Mouse (Mus musculus): ENCODE measurements around the gene Tmem102.

DNA sequence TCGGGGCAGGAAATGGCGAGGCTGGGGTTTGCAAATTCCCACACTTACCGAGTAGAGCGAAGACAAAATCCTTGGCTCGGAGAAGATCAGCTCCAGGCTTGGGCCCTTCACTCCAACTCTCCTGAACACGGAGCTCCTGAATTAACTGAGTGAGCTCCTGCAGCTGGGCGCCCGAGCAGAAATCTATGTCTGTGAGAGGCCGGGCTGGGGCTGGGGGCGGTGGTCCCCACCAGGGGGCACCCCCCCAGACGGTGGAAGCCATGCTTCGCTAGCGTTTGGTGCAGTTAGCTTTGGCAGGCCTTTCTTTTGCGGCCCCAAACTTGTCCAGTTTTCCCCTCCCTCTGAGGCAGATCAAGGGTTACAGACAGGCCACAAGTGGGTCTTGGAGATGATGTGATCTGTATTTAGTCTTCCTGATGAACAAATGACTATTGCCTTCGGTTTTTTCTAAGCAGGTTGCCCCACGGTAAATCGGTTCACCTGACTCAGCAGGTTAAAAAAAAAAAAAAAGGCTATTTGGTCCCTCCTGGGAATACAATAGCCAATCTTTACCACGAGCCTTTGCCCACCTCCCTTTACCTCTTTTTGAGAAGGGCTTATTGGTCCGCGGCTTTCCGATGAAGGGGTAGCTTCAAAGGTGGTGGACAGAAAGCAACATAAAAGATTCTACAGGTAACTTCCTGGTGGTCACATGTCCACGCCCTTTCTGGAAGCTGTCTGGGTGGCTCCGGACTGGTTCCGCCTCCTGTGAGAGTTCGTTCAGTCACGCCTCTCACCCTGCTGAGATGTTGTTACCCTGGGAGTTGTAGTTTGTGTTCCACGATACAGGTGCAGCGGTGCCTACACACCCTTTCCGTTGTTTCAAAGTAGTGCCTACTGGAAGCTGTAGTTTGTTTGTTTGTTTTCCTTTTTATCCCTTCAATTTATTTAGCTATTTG lies at the start of gene Tmem102:
- no peak for TF ChIP-seq CTCF (conservative IDR thresholded peaks at IDR 0.05; ENCODE audit: low read length)
- no peak for TF ChIP-seq NANOG (IDR thresholded peaks at IDR 0.05; ENCODE audit: borderline replicate concordance, low read length)
